Mouse (Mus musculus) skeletal muscle tissue, adult 2 months (tissue): ENCODE results near the gene Gm20388.

Source experiments
- DNase-seq: peaks from one replicate; pipeline ENCODE4 v3.0.0-alpha.2; 2012; ENCODE audit warnings: low read depth, low spot score

Gene Gm20388

GRCm38 (mm10) chr8:122670718-122671117, 2760.1 kb downstream of the Gm20388 start:
- no peak for DNase-seq

- no peak for DNase-seq
These were observed 2761.3 kb downstream of the Gm20388 start for GRCm38 (mm10) chr8:122671894-122672293.

GRCm38 (mm10) chr8:122673989-122674388, 2763.3 kb downstream of the Gm20388 start:
- no peak for DNase-seq

GRCm38 (mm10) chr8:122674999-122675398, 2764.4 kb downstream of the Gm20388 start:
- DNase-seq: no peak

GRCm38 (mm10) chr8:122675596-122676420, 2765.2 kb downstream of the Gm20388 start:
- DNase-seq: no peak

- no peak for DNase-seq
These were observed 2766.2 kb downstream of the Gm20388 start for GRCm38 (mm10) chr8:122676621-122677480.

- DNase-seq: no peak
These were observed 2766.9 kb downstream of the Gm20388 start for GRCm38 (mm10) chr8:122677481-122678021.

- DNase-seq: no peak
These were observed 2767.6 kb downstream of the Gm20388 start for GRCm38 (mm10) chr8:122678061-122678895.

GRCm38 (mm10) chr8:122678896-122679210, 2768.2 kb downstream of the Gm20388 start:
- DNase-seq: no peak

- DNase-seq: no peak
These were observed 2768.8 kb downstream of the Gm20388 start for GRCm38 (mm10) chr8:122679325-122679920.

GRCm38 (mm10) chr8:122680171-122680570, 2769.5 kb downstream of the Gm20388 start:
- no peak for DNase-seq

- DNase-seq: no peak
These were observed 2772.2 kb downstream of the Gm20388 start for GRCm38 (mm10) chr8:122682820-122683219.

GRCm38 (mm10) chr8:122685097-122685861, 2774.6 kb downstream of the Gm20388 start:
- no peak for DNase-seq

- DNase-seq: no peak
These were observed 2776.2 kb downstream of the Gm20388 start for GRCm38 (mm10) chr8:122686879-122687278.

- DNase-seq: no peak
These were observed 2778.7 kb downstream of the Gm20388 start for GRCm38 (mm10) chr8:122689315-122689714.

GRCm38 (mm10) chr8:122691018-122691417, 2780.4 kb downstream of the Gm20388 start:
- DNase-seq: no peak

- DNase-seq: no peak
These were observed 2781.5 kb downstream of the Gm20388 start for GRCm38 (mm10) chr8:122692152-122692551.

GRCm38 (mm10) chr8:122695438-122696042, 2784.9 kb downstream of the Gm20388 start:
- DNase-seq: no peak

- no peak for DNase-seq
These were observed 2786.5 kb downstream of the Gm20388 start for GRCm38 (mm10) chr8:122697181-122697581.

GRCm38 (mm10) chr8:122697586-122697985, 2786.9 kb downstream of the Gm20388 start:
- no peak for DNase-seq
